Mouse (Mus musculus) erythroblast, embryonic 14.5 days (primary cell): Measurements from ENCODE around the gene Dysf.

ENCODE experiments used
- GATA1 ChIP-seq: IDR thresholded peaks from 2 replicates; pipeline ENCODE4 v1.6.1; 2012; ENCODE audit warnings: low read length, inconsistent platforms, mixed read lengths
- TAL1 ChIP-seq: IDR thresholded peaks from 3 replicates; pipeline ENCODE4 v1.6.1; 2012; ENCODE audit warnings: low read length, inconsistent platforms, mixed read lengths

DNA sequence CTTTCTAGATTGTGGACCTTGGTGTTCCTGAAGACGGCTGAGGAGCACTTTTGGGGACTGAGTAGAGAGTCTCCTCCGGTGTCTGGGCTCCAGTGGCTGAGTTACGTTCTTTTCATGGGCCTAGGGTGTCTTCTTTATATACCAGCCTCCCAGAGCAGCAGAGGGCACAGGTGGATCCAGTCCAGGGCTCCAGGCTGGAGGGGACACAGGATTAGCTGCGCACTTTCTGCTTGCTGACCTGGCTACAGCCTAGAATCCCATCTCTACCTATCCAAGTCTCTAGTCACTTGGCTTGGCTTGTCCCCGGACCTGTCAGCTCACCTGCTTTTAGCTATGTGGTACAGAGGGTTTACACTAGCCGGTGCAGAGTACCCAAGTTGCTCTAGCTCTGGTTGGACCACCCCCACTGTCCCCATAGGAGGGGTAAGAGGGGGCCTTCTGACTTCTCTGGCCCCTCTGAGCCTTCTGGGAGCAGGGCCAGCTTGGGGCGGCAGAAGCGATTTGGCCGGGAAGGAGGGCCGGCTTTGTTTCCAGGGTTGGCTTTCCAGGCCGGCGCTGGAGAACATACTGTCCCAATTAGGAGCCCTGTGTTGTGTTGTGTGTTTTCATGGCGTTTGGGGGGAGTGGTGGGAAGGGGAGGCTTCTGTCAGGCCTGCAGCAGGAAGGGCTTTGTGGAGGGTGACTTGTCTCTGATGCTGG lies 201.5 kb downstream of the Dysf start:
- TF ChIP-seq GATA1: no peak
- no peak for TF ChIP-seq TAL1
